Mouse (Mus musculus) spleen, adult 18-20 months (tissue): ENCODE measurements around the gene Samd5.

Experiments used
- DNase-seq, 2 experiments: peaks; one replicate each; pipeline ENCODE4 v3.0.0; 2022; ENCODE audit warnings: mixed read lengths in 2 of 2

The Samd5 gene

DNA sequence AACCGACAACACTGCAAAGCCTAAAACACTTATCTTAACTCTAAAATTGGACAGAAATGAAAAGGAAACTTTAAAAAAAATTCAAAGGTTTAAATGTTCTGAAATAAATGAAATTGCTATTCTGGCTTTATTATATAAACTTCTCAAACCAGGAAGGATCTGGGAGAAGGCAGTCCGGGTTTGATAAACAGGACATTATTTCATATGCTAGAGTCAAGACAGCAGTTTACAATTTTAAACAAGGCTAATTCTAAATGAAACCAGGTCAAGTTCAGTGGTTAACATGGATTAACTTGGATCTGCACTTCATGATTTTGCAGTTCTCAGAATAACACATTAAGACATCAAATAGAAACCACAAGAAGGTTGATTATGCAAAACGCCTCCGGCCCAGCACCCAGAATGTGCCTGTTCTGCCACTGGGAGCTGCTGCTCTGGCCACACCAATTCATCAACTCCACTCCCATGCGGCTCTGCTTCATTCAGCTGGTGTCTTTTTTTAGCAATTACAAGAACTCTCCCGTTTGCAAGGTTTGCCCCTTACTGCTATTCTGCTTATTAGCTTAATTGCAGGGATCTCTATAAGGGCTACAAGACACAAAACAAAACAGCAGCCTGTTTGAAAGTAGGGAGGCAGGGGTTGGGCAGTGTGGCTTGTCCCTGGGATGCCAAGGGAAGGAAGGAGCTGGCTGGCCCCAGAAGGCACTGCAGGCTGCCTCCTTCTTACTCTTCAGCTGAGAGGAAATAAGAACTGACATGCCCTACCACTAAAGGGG, 24.8 kb downstream of the Samd5 start:
- DNase-seq: no peak

DNA sequence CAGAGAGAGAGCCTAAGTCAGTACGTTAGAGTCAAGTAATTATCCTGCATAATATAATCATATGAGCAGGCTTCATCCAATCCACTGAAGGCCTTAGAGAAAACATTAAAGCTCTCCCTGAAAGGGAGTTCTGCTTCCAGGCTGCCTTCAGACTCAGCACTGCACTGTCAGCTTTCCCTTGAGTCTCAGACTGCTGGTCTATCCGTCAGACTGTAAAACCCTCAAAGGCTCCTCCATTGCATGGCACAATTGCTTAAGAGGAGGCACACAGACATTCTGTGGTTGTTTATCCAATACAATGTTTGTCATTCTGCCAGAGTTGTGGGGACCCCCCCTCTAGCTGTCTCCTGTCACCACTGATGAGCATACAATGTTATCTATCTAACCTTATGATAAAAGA, 26.5 kb downstream of the Samd5 start:
- no peak for DNase-seq

DNA sequence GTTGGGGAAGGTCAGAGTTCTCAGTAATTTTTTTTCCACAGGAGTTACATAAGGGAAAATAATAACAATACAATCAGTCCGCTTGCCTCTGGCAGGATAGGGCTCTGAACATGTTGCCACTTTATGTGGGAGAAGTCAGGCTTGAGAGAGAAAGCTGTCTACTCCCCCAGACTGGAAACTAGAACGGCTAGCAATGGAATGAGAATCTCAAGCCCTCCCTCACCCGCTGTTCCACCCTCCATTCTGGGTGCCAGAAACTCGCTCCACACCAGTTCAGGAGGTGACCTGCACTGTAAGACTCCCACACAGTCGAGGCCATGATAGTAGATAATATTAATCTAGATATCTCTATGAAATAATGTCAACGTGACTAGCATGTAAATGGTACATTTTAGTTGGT, 27.3 kb downstream of the Samd5 start:
- DNase-seq: no peak

DNA sequence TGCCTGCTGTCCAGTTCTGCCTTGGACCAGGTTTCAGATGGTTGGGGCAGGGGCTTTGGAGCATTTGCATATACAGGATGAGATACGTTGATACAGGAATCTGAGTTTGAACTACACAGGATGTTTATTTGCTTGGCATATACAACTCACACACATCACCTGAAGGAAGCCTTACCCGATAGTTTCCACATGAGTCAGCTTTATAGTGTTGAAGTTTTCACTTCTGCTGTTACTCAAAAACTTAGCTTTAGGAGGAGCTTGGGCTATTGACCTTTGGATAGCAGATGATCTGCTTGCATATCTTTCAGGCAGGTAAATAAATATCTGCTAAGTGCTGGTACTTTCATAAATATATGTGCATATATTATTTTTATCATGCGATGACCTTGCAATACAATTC, 28.6 kb downstream of the Samd5 start:
- no peak for DNase-seq

DNA sequence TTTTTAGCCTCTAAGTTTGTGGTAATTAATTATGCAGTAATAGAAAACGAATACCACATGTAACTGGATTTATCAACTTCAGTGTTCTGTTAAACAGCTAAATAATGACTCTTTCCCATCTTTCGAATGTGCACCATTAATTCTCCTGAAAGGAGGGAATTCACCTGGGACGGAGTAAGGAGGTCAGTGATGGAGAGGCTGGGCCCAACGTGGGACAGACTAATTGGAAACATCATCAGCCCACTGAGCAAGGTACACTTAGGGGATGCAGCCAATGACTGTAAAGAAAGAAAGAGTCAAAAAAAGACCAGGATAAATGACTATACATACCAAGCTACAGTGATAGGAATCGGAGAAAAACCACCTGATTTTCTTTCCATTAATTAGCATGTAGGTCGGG, 31.5 kb downstream of the Samd5 start:
- no peak for DNase-seq

DNA sequence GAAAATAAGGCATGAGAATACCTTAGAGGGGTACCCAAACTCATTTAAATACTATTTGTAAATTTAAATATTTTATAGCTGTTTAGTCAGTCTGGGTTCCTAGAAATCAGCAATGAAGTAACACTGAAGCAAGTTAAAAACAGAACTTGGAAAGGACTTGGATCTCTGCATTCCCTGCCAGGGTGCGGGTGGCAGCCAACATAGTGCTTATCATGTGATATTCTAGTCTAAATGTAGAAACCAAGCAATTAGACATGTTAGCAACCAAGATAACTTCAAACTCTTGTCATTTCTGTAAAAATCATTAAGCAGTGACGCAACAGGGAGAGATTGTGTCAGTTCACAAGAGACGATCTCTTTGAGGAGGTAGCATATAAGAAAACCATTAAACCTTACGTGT, 32.9 kb downstream of the Samd5 start:
- no peak for DNase-seq

DNA sequence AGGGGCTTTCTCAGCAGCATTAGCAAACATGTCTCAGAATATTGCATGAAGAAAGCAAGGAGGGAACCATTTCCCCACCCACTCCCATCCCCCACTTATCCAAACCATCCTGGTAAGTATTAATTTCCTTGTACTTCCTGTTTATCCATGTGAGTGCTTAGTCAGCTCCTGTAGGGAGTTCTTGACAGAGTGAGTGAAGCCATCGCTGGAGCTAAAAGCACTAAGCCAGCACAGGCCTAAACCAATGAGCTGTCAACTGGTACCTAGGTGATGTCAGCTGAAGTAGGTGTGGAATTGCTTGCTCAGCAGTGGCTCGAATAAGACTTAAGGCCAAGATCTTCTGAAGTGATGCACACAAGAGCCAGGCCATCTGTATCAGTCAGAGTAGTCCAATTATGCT, 34.3 kb downstream of the Samd5 start:
- no peak for DNase-seq

DNA sequence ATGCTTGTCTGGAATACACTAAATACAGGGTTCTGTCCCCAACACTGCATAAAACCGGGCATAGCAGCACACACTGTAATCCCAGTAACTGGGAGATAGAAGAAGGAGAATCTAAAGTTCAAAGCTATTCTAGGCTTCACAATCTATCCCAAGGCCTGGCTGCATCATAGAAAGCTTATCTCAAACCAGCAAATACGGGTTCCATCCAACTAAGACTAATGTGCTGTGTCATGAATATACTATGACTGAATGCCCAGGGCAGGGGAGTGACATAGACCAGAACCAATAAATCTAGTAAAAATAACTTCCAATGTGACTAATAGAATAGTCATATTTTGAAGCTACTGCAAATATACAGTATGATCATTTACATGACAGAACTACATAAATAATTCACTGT, 35.0 kb downstream of the Samd5 start:
- no peak for DNase-seq

DNA sequence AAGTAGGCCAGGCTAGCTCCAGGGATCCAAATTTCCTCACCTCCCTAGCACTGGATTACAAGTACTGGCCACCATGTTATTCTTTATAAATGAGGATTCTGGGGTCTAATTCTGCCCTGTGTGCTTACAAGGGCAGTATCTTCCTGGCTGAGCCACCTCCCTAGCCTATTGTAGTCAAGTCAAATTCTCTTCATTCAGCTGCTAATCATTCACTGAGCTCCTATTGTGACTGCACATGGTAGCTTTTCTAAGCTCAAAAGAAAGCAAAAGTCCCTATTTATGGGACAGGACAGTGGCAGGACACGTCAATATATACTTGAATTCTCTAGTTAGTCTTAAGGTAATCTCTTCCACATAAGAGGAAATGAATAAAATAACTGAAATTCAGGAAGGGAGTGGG, 49.7 kb downstream of the Samd5 start:
- DNase-seq: no peak

DNA sequence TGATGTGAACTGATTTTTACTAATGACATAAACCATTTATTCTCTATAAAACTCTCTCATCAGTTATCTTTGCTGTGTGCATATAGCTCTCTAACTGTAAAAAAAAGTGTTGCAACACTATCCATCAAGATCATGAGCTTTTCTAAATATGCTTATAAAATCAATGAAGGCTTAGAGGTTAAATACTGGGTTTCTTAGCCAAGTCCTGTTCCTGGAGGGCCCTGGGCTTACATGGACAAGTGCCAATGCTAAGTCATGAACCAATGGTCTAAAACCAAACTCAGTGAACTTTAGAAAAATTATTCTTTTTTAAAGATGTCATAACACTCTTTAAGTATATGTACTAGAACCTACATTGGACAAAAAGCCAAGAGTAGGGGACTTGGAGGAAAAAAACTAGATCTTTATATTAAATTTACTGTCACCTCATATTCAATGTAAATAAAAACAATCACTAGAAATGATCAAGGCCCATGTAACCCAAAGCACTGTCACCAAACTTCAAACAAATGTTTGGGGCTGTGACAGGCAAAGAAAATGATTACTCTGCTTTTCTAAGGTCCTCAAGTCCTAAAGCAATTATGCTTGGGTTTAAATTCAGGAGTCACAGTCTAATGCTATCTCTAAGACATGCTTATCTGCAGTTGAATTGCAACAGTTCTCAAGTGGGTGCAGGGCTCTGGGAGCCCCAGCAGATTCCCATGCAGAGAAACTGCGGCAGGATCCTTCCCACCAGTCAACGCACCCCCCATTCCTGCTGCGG, 52.9 kb downstream of the Samd5 start:
- DNase-seq: no peak

DNA sequence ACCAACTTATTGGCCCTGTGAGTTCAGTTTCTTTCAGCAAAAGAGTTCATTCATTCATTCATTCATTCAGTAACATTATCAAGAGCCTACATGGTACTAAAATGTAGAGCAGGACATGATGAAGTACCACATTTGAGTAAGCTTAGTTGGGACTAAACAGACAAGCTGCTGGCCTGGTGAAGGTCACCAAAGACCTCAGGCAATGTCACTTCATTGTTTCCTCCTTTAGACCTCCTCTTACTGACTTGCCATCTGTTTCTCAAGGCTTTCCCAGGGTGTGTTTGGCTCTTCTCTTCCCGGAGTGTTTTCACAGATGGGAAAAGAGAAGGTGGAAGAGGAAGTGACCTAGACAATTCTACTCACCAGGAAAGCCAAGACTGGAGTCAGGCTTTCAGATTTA, 54.0 kb downstream of the Samd5 start:
- no peak for DNase-seq

DNA sequence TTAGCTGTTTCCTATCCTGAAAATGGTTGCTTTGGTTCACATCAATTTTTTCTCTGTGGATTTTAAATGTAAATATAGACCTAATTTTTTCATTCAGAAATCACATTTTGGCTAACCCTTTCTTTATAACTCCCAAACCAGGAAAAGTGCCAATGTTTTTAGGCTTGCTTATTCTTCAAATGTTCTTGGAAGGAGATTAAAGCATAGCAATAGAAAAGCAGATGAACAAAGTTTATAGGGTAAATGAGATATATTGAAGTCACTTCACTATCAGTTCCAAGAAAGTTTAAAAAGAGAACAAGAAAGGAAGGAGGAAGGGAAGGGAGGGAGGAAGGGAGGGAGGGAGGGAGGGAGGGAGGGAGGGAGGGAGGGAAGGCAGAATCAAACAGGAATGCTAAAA, 60.0 kb downstream of the Samd5 start:
- no peak for DNase-seq

DNA sequence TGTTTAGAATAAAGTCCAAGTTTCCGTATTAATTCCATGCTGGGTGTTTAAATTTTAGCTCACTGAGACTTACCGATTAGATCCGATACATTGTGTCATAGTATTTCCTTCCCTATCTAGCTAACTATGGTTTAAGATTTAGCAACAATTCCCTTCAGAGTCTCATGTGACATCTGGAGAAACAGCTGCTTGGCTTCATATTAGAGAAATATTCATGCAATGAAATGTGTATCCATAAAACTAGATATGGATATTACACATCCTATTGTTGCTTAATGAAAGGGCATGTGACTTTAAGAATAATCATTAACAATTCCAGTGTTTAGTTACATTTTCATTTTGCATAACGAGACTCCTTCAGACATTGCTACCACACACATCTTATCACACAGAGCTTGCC, 66.2 kb downstream of the Samd5 start:
- no peak for DNase-seq

DNA sequence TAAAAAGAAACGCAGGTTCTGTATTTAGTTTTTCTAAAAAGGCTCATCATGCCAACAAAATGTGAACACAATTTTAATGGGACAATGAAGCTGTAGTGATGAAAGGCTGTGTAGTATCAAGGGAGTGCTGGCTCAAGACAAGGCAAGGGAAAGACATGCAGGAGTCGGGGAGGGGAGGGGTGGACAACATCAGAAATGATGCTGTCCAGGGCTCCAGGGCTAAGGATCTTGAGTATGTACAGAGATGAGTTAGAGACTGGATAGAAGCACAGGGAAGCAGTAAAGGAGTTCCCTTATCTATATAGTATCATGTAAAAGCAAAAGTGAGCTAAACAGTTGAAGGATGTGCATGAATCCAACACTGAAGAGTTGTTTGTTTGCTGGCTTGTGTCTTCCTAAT, 67.9 kb downstream of the Samd5 start:
- no peak for DNase-seq

DNA sequence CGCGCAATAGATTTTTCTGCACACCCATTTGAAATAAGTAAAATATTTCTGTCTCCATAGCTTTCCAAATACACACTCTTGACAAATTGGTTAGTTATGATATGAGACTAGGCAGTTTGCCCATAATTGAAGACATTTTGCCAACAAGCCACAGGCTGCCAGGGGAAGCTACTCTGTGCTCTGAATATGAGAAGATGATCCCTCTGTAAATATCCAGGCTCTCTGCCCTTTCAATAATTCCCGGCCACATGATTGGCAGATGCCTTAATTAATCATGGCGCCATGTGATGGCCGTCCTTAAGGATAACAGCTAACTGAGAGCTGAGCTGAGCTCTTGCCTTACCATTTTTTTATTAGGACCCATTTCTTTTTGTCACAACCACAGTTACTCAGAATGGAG, 69.4 kb downstream of the Samd5 start:
- DNase-seq: no peak

DNA sequence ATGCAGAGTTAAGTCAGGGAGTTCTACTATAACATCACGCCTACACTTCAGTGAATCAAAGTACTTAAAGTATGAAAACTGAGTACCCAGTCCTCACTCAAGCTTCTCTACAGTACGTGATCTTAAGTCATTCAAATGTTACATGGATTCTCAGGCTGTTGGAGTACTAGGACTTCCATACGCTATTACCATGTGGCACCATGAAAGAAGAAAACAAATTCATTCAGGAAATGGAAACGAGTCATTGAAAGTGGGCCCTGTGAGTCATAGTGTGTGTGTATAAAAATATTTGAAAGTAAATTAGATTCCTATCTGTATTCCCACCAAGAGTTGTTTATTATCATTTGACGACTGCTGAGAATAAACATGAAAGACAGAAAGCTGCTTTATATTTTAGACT, 71.7 kb downstream of the Samd5 start:
- no peak for DNase-seq

DNA sequence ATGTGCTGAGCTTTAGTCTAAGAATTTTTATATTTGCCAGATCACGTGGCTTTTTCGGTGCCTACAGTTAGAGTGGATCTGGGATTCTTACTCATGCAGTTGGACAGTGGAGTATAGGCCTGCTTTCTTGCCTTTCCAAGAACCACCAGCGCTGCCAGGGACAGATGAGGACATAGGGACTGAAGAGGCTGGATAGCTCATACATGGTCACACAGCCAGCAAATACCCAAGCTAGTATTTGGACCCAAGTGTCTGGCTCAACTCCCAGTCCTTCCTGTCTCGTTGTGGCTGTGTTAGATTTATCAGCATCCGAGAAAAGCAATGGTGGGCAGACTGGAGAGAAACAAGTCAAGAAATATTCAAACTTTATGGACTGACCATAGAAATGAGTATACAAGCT, 72.2 kb downstream of the Samd5 start:
- DNase-seq: no peak

DNA sequence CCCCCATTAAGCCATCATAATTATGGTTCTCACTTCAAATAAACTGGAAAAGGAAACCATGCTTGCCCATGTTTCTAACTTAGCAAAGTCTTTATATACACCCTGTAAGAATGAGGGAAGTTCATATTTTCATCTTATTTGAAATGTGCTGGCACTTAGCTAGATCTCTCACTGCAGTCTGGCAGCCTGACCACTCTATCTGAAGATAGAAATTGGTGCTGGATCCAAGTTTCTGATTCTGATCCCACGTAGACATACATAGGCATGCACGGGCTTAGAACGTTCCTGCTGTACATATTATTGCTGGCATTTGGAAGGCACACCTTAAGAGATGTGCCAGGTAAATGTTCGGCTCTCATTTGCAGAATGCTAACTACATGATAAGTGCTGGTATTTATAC, 72.6 kb downstream of the Samd5 start:
- DNase-seq: no peak

DNA sequence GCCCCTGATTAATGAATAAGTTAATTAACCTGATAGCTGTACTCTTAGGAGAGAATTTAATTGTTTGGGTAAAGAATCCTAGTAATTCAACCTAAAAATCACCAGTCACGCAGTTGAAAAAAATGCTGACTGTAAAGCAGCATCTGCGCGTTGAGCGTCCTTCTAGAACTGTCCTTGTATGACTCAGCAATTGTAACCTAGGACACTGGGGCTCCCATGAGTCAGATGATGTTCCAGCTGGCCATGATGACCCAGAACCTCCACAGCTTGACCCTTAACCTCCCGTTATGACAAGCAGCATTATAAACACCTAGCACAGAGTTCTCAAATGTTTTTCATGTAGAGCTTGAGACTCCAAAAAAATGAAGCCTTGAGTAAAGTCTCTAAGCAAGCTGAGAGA, 78.8 kb downstream of the Samd5 start:
- no peak for DNase-seq

DNA sequence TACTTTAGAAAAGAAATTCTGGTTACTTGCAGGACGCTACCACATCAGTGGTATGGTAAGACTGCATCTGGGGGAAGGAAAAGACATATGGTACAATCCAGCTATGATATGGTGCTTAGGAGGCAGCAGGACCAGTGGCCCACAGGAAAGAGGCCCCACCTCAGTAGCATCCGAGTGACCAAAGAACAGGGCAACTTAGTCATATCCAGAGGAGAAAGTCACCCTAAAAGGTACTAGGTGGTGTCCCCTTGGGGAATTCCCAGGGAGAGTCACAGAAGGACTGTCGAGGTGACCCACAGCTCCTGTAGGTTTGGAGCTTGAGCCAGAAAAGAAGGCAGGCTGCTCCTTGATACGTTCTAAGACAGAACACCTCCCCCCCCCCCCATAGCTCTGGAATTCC, 80.3 kb downstream of the Samd5 start:
- DNase-seq: no peak

DNA sequence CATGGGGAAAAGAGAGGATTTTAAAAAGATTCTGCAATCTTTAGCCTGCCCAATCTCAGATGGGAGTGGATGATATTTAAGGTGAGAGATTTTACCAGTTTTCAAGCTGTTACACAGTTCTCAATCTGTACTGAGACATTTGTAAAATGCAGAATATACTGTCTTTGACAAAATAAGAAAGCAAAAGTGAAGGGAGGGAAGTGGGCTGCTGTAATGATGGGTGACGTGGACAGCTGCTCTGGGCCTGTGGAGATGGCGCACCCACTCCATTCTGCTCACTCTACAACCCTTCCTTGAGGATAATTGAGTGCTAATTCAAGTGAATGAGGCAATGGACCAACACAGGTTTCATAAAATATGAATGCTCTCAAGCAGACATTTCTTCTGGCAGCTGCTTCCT, 84.4 kb downstream of the Samd5 start:
- DNase-seq: no peak

DNA sequence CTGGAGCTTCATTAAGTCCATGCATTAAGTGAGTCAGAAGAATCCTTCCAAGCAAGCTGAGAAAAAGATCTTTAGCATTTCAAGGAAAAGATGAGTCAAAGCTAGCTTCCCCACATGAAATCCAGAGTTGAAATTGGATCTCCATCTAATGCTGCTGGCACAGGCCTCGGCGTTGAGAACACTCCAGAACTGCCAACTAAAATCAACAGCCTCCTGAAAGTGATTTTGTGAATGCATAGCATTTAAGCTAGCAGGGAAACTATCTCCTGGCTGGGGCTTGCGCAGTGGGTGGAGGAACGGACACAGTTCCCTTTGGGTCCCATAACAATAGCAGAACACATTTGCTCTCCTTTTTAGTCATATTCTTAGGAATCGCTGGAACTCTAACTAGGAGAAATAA, 88.7 kb downstream of the Samd5 start:
- DNase-seq: no peak

DNA sequence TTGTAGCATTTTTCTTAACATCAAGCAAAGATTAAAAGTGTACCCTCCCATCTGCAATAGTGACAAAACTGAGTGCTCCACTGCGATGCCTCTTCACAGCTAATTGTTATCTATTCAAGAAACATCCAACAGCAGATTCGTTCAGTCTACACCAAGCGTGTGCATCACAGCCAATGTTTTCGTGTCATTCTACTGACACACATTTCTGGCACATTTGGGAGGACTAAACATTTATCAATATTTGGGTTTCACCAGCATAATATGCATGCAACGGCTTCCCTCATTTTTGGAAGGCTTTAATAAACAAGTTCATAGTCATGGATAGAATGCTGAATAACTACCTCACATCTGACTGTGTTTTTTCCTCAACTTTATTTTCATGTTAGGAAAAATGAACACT, 95.6 kb downstream of the Samd5 start:
- DNase-seq: no peak

DNA sequence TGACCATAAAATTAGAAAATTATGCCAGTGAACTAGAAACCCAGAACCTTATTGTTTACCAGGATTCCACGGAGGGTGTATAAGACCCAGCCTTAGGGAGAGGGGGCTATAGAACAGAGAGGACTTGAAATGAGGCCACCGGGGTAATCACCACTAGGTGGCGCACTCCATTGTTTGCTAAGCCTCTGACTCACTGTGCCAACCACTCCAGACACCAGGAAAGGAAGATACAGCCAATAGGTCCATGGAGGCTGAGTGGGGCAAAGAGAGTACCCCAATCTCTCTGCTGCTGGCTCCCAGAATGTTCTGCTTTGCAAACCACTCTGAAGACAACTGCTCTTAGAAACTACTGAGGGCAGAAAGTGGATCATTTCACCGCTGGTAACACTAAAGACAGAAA, 99.4 kb downstream of the Samd5 start:
- DNase-seq: peak; percentile 9 to 56

DNA sequence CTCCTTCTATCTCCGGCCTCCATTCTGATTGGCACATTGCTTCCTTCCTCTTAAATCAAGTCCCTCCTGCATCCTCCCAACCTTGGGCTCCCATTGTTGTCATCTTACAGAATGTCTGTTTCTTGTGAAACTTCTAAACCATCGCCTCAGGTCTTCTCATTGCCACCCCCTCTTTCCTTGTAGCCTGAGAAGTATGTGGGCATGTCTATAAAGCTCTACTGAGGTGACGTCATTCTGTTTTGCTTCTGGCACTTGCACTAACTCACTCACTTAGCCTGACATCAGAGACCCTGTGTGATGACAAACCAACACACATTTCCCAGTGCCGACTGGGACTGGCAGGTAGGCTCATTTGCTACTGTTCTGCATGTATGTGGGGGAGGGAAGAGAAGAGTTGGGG, 100.9 kb downstream of the Samd5 start:
- DNase-seq: no peak
